Mouse (Mus musculus) megakaryocyte progenitor cell, adult 5-6 weeks (primary cell): ENCODE measurements at regions not wholly inside any gene's neighbourhood (a gene's known extent, or its start where the extent isn't known, plus 50 kb on each side); places are given as distances from the start of the nearest gene placed in this dataset.

ENCODE experiments used
- ATAC-seq: replicated peaks from 2 replicates; pipeline ENCODE4 v1.8.0; 2016; ENCODE audit warnings: mild to moderate bottlenecking, moderate TSS enrichment, inconsistent platforms; ENCODE audit not compliant: poor library complexity

GRCm38 (mm10) chr5:91892338-91892737 lies 70.5 kb downstream of the Rchy1 start:
- no peak for ATAC-seq

GRCm38 (mm10) chr5:91881771-91882170 lies 81.1 kb downstream of the Rchy1 start:
- ATAC-seq: no peak

- no peak for ATAC-seq
These were observed 82.6 kb downstream of the Rchy1 start for GRCm38 (mm10) chr5:91880231-91880630.

- no peak for ATAC-seq
These were observed 84.2 kb downstream of the Rchy1 start for GRCm38 (mm10) chr5:91878627-91879026.

GRCm38 (mm10) chr5:91876682-91877031 lies 86.2 kb downstream of the Rchy1 start:
- ATAC-seq: peak; percentile 39; the same call in 1 of the 2 replicates

- ATAC-seq: peak; percentile 65
These were observed 86.8 kb downstream of the Rchy1 start for GRCm38 (mm10) chr5:91875875-91876681.

- no peak for ATAC-seq
These were observed 90.1 kb downstream of the Rchy1 start for GRCm38 (mm10) chr5:91872816-91873215.

GRCm38 (mm10) chr5:91869791-91870190 lies 93.1 kb downstream of the Rchy1 start:
- no peak for ATAC-seq

- 0 out of 2 replicates have a peak, but pooled peaks have one; percentile 4 for ATAC-seq
These were observed 96.7 kb downstream of the Rchy1 start for GRCm38 (mm10) chr5:91866184-91866583.

- no peak for ATAC-seq
These were observed 97.5 kb downstream of the Rchy1 start for GRCm38 (mm10) chr5:91865365-91865764.

- ATAC-seq: no peak
These were observed 100.0 kb downstream of the Rchy1 start for GRCm38 (mm10) chr5:91862843-91863242.

- peak; percentile 58 for ATAC-seq
These were observed 100.6 kb downstream of the Rchy1 start for GRCm38 (mm10) chr5:91862243-91862642.

- ATAC-seq: peak; percentile 52
These were observed 101.3 kb downstream of the Rchy1 start for GRCm38 (mm10) chr5:91861440-91862187.

GRCm38 (mm10) chr5:91860489-91860888 lies 102.4 kb downstream of the Rchy1 start:
- no peak for ATAC-seq

- ATAC-seq: no peak
These were observed 110.5 kb downstream of the Rchy1 start for GRCm38 (mm10) chr5:91852330-91852729.

GRCm38 (mm10) chr5:91850862-91851569 lies 111.9 kb downstream of the Rchy1 start:
- peak; percentile 76 for ATAC-seq

GRCm38 (mm10) chr5:91850440-91850839 lies 112.4 kb downstream of the Rchy1 start:
- peak; percentile 57 for ATAC-seq

- ATAC-seq: no peak
These were observed 113.3 kb downstream of the Rchy1 start for GRCm38 (mm10) chr5:91849533-91849932.

GRCm38 (mm10) chr5:91849114-91849513 lies 113.8 kb downstream of the Rchy1 start:
- no peak for ATAC-seq

- no peak for ATAC-seq
These were observed 114.3 kb downstream of the Rchy1 start for GRCm38 (mm10) chr5:91848528-91848927.

- no peak for ATAC-seq
These were observed 119.8 kb downstream of the Rchy1 start for GRCm38 (mm10) chr5:91843044-91843443.

- ATAC-seq: no peak
These were observed 121.8 kb downstream of the Rchy1 start for GRCm38 (mm10) chr5:91841066-91841465.
